Mouse (Mus musculus): ENCODE measurements at regions not wholly inside any gene's neighbourhood (a gene's known extent, or its start where the extent isn't known, plus 50 kb on each side); places are given as distances from the start of the nearest gene placed in this dataset.

DNA sequence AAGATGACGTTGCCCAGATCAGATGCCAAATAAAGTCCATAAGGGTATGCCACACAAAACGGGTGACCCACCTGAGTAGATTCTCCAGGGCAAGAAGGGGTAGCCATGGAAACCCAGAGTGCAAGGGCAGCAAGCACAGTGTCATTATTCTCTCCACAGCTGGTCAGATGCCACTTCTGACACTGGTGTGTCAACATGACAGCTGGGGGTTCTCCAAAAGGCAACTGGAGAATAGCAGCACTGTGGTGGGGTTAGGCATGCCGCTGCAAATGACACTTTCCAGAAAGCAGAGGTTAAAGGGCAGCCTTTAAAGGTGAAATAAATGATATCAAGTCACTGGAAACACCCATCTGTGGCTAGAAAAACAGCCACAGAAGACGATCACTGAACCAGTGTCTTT, 70.8 kb upstream of the Thbs2 start:
- DNase-seq (ENCODE audit: low spot score), result no peak

GRCm38 (mm10) chr17:14753095-14753494, 59.1 kb upstream of the Thbs2 start:
- DNase-seq (ENCODE audit: low spot score), result no peak

- peak; percentile 8 for DNase-seq (ENCODE audit: low spot score)
Observed at GRCm38 (mm10) chr17:14750519-14751145, 56.6 kb upstream of the Thbs2 start.

DNA sequence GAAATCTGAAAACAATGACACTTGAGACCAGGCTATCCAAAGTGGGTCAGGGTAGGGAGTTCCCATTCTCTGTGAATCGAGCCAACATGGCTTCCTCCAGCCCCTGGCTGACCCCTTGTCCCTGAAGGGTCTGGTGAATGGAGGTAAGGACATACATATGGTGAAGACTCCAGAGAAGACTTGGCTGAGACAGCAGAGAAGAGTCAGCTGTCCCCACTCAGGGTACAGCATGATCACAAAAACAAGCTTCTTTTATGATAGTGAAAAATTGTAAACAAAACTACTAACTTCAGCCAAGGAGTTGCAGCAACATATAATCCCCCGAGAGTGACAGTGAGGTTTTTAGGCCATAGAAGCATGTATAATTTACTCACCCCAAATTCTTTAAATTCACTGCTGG, 55.2 kb upstream of the Thbs2 start:
- no peak for DNase-seq (ENCODE audit: low spot score)

- DNase-seq (ENCODE audit: low spot score), result no peak
Observed at GRCm38 (mm10) chr17:14747255-14747869, 53.3 kb upstream of the Thbs2 start.

DNA sequence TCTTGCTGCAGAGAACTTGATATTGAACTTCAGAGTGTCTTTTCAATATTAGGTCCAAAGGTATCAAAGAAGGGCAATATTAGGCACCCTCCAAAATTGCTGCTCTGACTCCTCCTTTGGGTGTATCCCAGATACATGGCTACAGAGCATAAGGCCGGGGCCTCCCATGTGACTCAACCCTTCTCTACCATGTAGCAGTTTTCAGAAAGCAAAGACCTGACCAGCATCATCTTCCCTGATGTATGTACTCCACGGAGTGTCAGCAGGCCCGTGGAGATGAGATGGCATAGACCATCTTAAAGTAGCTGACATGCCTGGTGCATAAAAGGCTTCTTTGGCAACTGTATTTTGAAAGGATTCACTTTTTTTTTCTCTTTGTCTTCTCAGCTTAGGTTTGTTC, 51.5 kb upstream of the Thbs2 start:
- no peak for DNase-seq (ENCODE audit: low spot score)

- DNase-seq (ENCODE audit: low spot score), result no peak
Observed at GRCm38 (mm10) chr17:14744010-14744409, 50.0 kb upstream of the Thbs2 start.
